11 mouse cellular contexts compared by ENCODE assay signal in the genomic region with DNA sequence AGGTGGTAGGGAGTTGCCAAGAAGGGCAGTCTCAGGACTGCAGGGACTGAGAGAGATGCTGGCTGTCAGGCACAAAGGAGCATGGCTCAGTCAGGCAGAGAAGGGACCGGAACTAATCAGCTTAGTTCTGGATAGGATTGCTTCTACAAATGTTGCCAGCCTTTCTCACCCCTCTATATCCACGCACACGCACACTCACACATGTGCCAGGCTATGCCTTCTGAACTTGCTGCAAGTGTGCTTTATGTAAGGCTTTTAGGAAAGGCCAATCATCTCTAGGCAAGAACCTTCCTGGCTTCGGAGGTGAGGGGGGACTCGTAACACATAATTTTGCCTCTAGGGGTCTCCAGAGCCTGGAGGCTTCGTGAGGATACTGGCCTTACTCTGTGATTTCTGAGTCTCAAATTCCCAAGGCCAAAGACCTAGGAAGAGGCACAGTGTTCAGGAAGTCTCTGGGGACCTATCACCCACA. TPM values are rescaled to one million over a fixed set of nuclear protein-coding genes. Genes with fewer than 3 reads are reported as not detected.
DNase-seq lines count a peak whose midpoint lies in the region; ATAC-seq lines count a peak whose summit lies in the region.
"Had no signal": no experiment of that assay in that cellular context is flagged by ENCODE, and none has a peak within 500 bp of the region (broad histone marks: within the 10 kb centered on the region; RNA-seq: fewer than 3 reads in every experiment).

No protein-coding gene starts in this region.

- H3K4me1 ChIP-seq in kidney, embryonic 14.5 days (ENCODE audit: control insufficient read depth, insufficient read depth, low read length): no peaks in the 10 kb centered on the region
- peaks cover 3% of the 10 kb centered on the region; the same call in 1 of the 2 replicates for H3K4me1 ChIP-seq in forebrain, embryonic 15.5 days
- H3K4me1 ChIP-seq in midbrain, embryonic 15.5 days: peaks cover 9% of the 10 kb centered on the region

- ATAC-seq in kidney, embryonic 14.5 days (ENCODE audit: low FRiP score, low TSS enrichment): peak; percentile 39; the same call in 1 of the 2 replicates
- peak; percentile 70 for ATAC-seq in forebrain, embryonic 15.5 days (replicated peaks)
- ATAC-seq in midbrain, embryonic 15.5 days (replicated peaks): peak; percentile 87

- DNase-seq in kidney, adult 11 months: no peak
- DNase-seq in R1 (ENCODE audit: low read depth, low spot score): peak; percentile 12
- DNase-seq in layer of hippocampus, adult 9-10 months (ENCODE audit: low spot score): no peak
- DNase-seq in adrenal gland, postnatal 4 days (ENCODE audit: low spot score in 2 of 2): no peak
- no peak for DNase-seq in thymus, postnatal 14 days
- DNase-seq: kidney, postnatal 14 days had no signal

- H3K9ac ChIP-seq in kidney, embryonic 14.5 days (ENCODE audit: low read depth, low read length): no peak overlapping the region
- H3K9ac ChIP-seq in forebrain, embryonic 15.5 days (replicated peaks): no peak overlapping the region
- H3K9ac ChIP-seq in midbrain, embryonic 15.5 days: no peak overlapping the region
- H3K9ac ChIP-seq: liver, embryonic 14.5 days had no signal

- no peak overlapping the region for H3K27ac ChIP-seq in kidney, embryonic 14.5 days (ENCODE audit: low read depth, low read length)
- H3K27ac ChIP-seq in forebrain, embryonic 15.5 days (replicated peaks): no peak overlapping the region
- H3K27ac ChIP-seq in midbrain, embryonic 15.5 days: no peak overlapping the region
- H3K27ac ChIP-seq: liver, embryonic 14.5 days had no signal

- no peak overlapping the region for H3K4me3 ChIP-seq in kidney, embryonic 14.5 days (ENCODE audit: low read length)
- H3K4me3 ChIP-seq in forebrain, embryonic 15.5 days: no peak overlapping the region
- H3K4me3 ChIP-seq in midbrain, embryonic 15.5 days: no peak overlapping the region

- H3K4me2 ChIP-seq in kidney, embryonic 14.5 days (replicated peaks; ENCODE audit: low read depth, low read length): no peak overlapping the region
- no peak overlapping the region for H3K4me2 ChIP-seq in forebrain, embryonic 15.5 days (replicated peaks)
- no peak overlapping the region for H3K4me2 ChIP-seq in midbrain, embryonic 15.5 days

- no peaks in the 10 kb centered on the region for H3K9me3 ChIP-seq in kidney, embryonic 14.5 days (ENCODE audit: control insufficient read depth, low read length)
- H3K9me3 ChIP-seq in forebrain, embryonic 15.5 days: no peaks in the 10 kb centered on the region
- H3K9me3 ChIP-seq in midbrain, embryonic 15.5 days: no peaks in the 10 kb centered on the region

- H3K36me3 ChIP-seq in kidney, embryonic 14.5 days (ENCODE audit: control insufficient read depth, insufficient read depth, low read length): no peaks in the 10 kb centered on the region
- H3K36me3 ChIP-seq in forebrain, embryonic 15.5 days: no peaks in the 10 kb centered on the region
- H3K36me3 ChIP-seq in midbrain, embryonic 15.5 days (replicated peaks): no peaks in the 10 kb centered on the region

- WGBS in kidney, embryonic 14.5 days: 44% methylated on average over 6 of the region's 6 CpGs
- WGBS in forebrain, embryonic 15.5 days: 27% methylated on average over 6 of the region's 6 CpGs
- WGBS in midbrain, embryonic 15.5 days: 11% methylated on average over 6 of the region's 6 CpGs

- no peaks in the 10 kb centered on the region for H3K27me3 ChIP-seq in kidney, embryonic 14.5 days (ENCODE audit: control insufficient read depth, insufficient read depth, low read length)
- no peaks in the 10 kb centered on the region for H3K27me3 ChIP-seq in forebrain, embryonic 15.5 days
- no peaks in the 10 kb centered on the region for H3K27me3 ChIP-seq in midbrain, embryonic 15.5 days (replicated peaks)

RNA-seq across cellular contexts. Expression of a gene that starts 12.8 kb away (rescaled TPM):
- polyA plus RNA-seq in kidney, embryonic 14.5 days (2014; fragmentation: Nextera tagmentation; extraction: Ambion mirVana): 0.07 and 0.11 TPM in 2 replicates
- 42.0 and 43.9 TPM in 2 replicates for polyA plus RNA-seq in forebrain, embryonic 15.5 days (2015; fragmentation: Nextera tagmentation; extraction: Ambion mirVana)
- polyA plus RNA-seq in midbrain, embryonic 15.5 days (2015; fragmentation: Nextera tagmentation; extraction: Ambion mirVana): 31.8 and 33.4 TPM in 2 replicates
- 1 to 10 TPM; 2.7 to 3.6 TPM for total RNA-seq in adrenal gland, postnatal 4 days (2021)
- total RNA-seq: neutrophil, adult 5-6 weeks had no signal
- polyA plus RNA-seq: liver, embryonic 14.5 days had no signal

RNA-seq across cellular contexts. Expression of a gene that starts 18.8 kb away (rescaled TPM):
- 1.1 and 1.3 TPM in 2 replicates for polyA plus RNA-seq in kidney, embryonic 14.5 days (2014; fragmentation: Nextera tagmentation; extraction: Ambion mirVana)
- polyA plus RNA-seq in forebrain, embryonic 15.5 days (2015; fragmentation: Nextera tagmentation; extraction: Ambion mirVana): 34.5 and 35.2 TPM in 2 replicates
- 43.2 and 44.3 TPM in 2 replicates for polyA plus RNA-seq in midbrain, embryonic 15.5 days (2015; fragmentation: Nextera tagmentation; extraction: Ambion mirVana)
- total RNA-seq in adrenal gland, postnatal 4 days (2021): 10 to 100 TPM in 1 of 2 experiments, 1 to 10 TPM in 1; 8.5 to 10.7 TPM
- total RNA-seq: neutrophil, adult 5-6 weeks had no signal

Comparison
In these comparisons a context has a peak if more than half of its experiments do, and no peak if none do; other contexts are left out.
1. RNA of a gene that starts 12.8 kb away (polyA plus RNA-seq): 42.0 to 43.9 TPM in forebrain, embryonic 15.5 days and 31.8 to 33.4 TPM in midbrain, embryonic 15.5 days; 0.07 to 0.11 TPM in kidney, embryonic 14.5 days; every median in the first group is over 10 times any median in the second.
2. RNA of a gene that starts 18.8 kb away (polyA plus RNA-seq): 43.2 to 44.3 TPM in midbrain, embryonic 15.5 days and 34.5 to 35.2 TPM in forebrain, embryonic 15.5 days; 1.1 to 1.3 TPM in kidney, embryonic 14.5 days; every median in the first group is over 10 times any median in the second.
3. Peak in every context shown above with its lines, with median percentiles within 50 percentile points of each other: ATAC-seq.